Mouse (Mus musculus): Measurements from ENCODE around the gene Klf13. TPM values are rescaled to one million over a fixed set of nuclear protein-coding genes. Genes with fewer than 3 reads are reported as not detected.
A peak's percentile ranks its signal among the peaks of the same experiment; 100 is the strongest.

Klf13 gene
- polyA plus RNA-seq, 1 experiment, result 88.4 TPM

GRCm38 (mm10) chr7:63887034-63887551 is 51.6 kb downstream of the Klf13 start:
- H3K4me3 ChIP-seq (replicated peaks; ENCODE audit: extremely low read depth, low read depth, low read length), result no peak overlapping the region
- no peak for TF ChIP-seq CTCF (IDR thresholded peaks at IDR 0.05; ENCODE audit: insufficient read depth, low read length)
- TF ChIP-seq POLR2A (IDR thresholded peaks at IDR 0.05; ENCODE audit: borderline replicate concordance, extremely low read depth, low read depth, low read length), result peak; percentile 54; the same call in 1 of the 2 replicates
- WGBS, result 22% methylated on average over 8 of the region's 8 CpGs
- DNase-seq, result no peak
- H3K4me1 ChIP-seq (ENCODE audit: control insufficient read depth, insufficient read depth, low read length), result peaks cover 23% of the 10 kb centered on the region

- no peak for DNase-seq
- WGBS, result 45% methylated on average over 7 of the region's 7 CpGs
- H3K4me3 ChIP-seq (replicated peaks; ENCODE audit: extremely low read depth, low read depth, low read length), result no peak overlapping the region
- peaks cover 23% of the 10 kb centered on the region for H3K4me1 ChIP-seq (ENCODE audit: control insufficient read depth, insufficient read depth, low read length)
- TF ChIP-seq POLR2A (IDR thresholded peaks at IDR 0.05; ENCODE audit: borderline replicate concordance, extremely low read depth, low read depth, low read length) (no peak), CTCF (IDR thresholded peaks at IDR 0.05; ENCODE audit: insufficient read depth, low read length) (no peak)
These were observed 53.7 kb downstream of the Klf13 start for GRCm38 (mm10) chr7:63885025-63885424.

- WGBS, result 77% methylated on average over 7 of the region's 7 CpGs
- no peak overlapping the region for H3K4me3 ChIP-seq (replicated peaks; ENCODE audit: extremely low read depth, low read depth, low read length)
- no peak for TF ChIP-seq CTCF (IDR thresholded peaks at IDR 0.05; ENCODE audit: insufficient read depth, low read length)
- no peak for TF ChIP-seq POLR2A (IDR thresholded peaks at IDR 0.05; ENCODE audit: borderline replicate concordance, extremely low read depth, low read depth, low read length)
- DNase-seq, result no peak
- H3K4me1 ChIP-seq (ENCODE audit: control insufficient read depth, insufficient read depth, low read length), result peaks cover 14% of the 10 kb centered on the region
These were observed 56.0 kb downstream of the Klf13 start for GRCm38 (mm10) chr7:63882739-63883138.

- no peak for DNase-seq
- 72% methylated on average over 6 of the region's 6 CpGs for WGBS
- Histone ChIP-seq H3K4me3 (replicated peaks; ENCODE audit: extremely low read depth, low read depth, low read length) (no peak overlapping the region), H3K4me1 (ENCODE audit: control insufficient read depth, insufficient read depth, low read length) (peaks cover 3% of the 10 kb centered on the region; the same call in 1 of the 2 replicates)
- TF ChIP-seq POLR2A (IDR thresholded peaks at IDR 0.05; ENCODE audit: borderline replicate concordance, extremely low read depth, low read depth, low read length) (no peak), CTCF (IDR thresholded peaks at IDR 0.05; ENCODE audit: insufficient read depth, low read length) (no peak)
These were observed 59.1 kb downstream of the Klf13 start for GRCm38 (mm10) chr7:63879583-63879982.

- TF ChIP-seq CTCF (IDR thresholded peaks at IDR 0.05; ENCODE audit: insufficient read depth, low read length), result no peak
- TF ChIP-seq POLR2A (IDR thresholded peaks at IDR 0.05; ENCODE audit: borderline replicate concordance, extremely low read depth, low read depth, low read length), result no peak
- 46% methylated on average over 14 of the region's 14 CpGs for WGBS
These were observed 61.1 kb downstream of the Klf13 start for GRCm38 (mm10) chr7:63877610-63878009.

GRCm38 (mm10) chr7:63876640-63877039 is 62.1 kb downstream of the Klf13 start:
- WGBS, result 71% methylated on average over 2 of the region's 2 CpGs
- no peak for DNase-seq
- no peak overlapping the region for H3K4me3 ChIP-seq (replicated peaks; ENCODE audit: extremely low read depth, low read depth, low read length)
- no peak for TF ChIP-seq POLR2A (IDR thresholded peaks at IDR 0.05; ENCODE audit: borderline replicate concordance, extremely low read depth, low read depth, low read length)
- no peak for TF ChIP-seq CTCF (IDR thresholded peaks at IDR 0.05; ENCODE audit: insufficient read depth, low read length)
- H3K4me1 ChIP-seq (ENCODE audit: control insufficient read depth, insufficient read depth, low read length), result no peaks in the 10 kb centered on the region

More at GRCm38 (mm10) chr7:63877610-63878009, 61.1 kb downstream of the Klf13 start:
- no peaks in the 10 kb centered on the region for H3K4me1 ChIP-seq (ENCODE audit: control insufficient read depth, insufficient read depth, low read length)
- no peak for DNase-seq
- H3K4me3 ChIP-seq (replicated peaks; ENCODE audit: extremely low read depth, low read depth, low read length), result no peak overlapping the region

GRCm38 (mm10) chr7:63875686-63876085 is 63.0 kb downstream of the Klf13 start:
- no peak for DNase-seq
- TF ChIP-seq POLR2A (IDR thresholded peaks at IDR 0.05; ENCODE audit: borderline replicate concordance, extremely low read depth, low read depth, low read length) (no peak), CTCF (IDR thresholded peaks at IDR 0.05; ENCODE audit: insufficient read depth, low read length) (no peak)

GRCm38 (mm10) chr7:63873880-63874279 is 64.8 kb downstream of the Klf13 start:
- TF ChIP-seq CTCF (IDR thresholded peaks at IDR 0.05; ENCODE audit: insufficient read depth, low read length), result no peak
- TF ChIP-seq POLR2A (IDR thresholded peaks at IDR 0.05; ENCODE audit: borderline replicate concordance, extremely low read depth, low read depth, low read length), result no peak
- H3K4me3 ChIP-seq (replicated peaks; ENCODE audit: extremely low read depth, low read depth, low read length), result no peak overlapping the region
- WGBS, result 53% methylated on average over 12 of the region's 12 CpGs
- no peaks in the 10 kb centered on the region for H3K4me1 ChIP-seq (ENCODE audit: control insufficient read depth, insufficient read depth, low read length)
- no peak for DNase-seq

More at GRCm38 (mm10) chr7:63875686-63876085, 63.0 kb downstream of the Klf13 start:
- Histone ChIP-seq H3K4me3 (replicated peaks; ENCODE audit: extremely low read depth, low read depth, low read length) (no peak overlapping the region), H3K4me1 (ENCODE audit: control insufficient read depth, insufficient read depth, low read length) (no peaks in the 10 kb centered on the region)

GRCm38 (mm10) chr7:63871698-63872097 is 67.0 kb downstream of the Klf13 start:
- DNase-seq, result no peak
- Histone ChIP-seq H3K4me3 (replicated peaks; ENCODE audit: extremely low read depth, low read depth, low read length) (no peak overlapping the region), H3K4me1 (ENCODE audit: control insufficient read depth, insufficient read depth, low read length) (no peaks in the 10 kb centered on the region)
- TF ChIP-seq CTCF (IDR thresholded peaks at IDR 0.05; ENCODE audit: insufficient read depth, low read length) (no peak), POLR2A (IDR thresholded peaks at IDR 0.05; ENCODE audit: borderline replicate concordance, extremely low read depth, low read depth, low read length) (no peak)
- WGBS, result 72% methylated on average over 6 of the region's 6 CpGs

GRCm38 (mm10) chr7:63868356-63868918 is 70.3 kb downstream of the Klf13 start:
- 64% methylated on average over 6 of the region's 6 CpGs for WGBS
- no peak for DNase-seq
- H3K4me3 ChIP-seq (replicated peaks; ENCODE audit: extremely low read depth, low read depth, low read length), result no peak overlapping the region
- TF ChIP-seq POLR2A (IDR thresholded peaks at IDR 0.05; ENCODE audit: borderline replicate concordance, extremely low read depth, low read depth, low read length) (no peak), CTCF (IDR thresholded peaks at IDR 0.05; ENCODE audit: insufficient read depth, low read length) (no peak)
- no peaks in the 10 kb centered on the region for H3K4me1 ChIP-seq (ENCODE audit: control insufficient read depth, insufficient read depth, low read length)

Data from lung, adult 2 months (tissue).